ENCODE assay signal across 30 mouse cellular contexts in the genomic region with DNA sequence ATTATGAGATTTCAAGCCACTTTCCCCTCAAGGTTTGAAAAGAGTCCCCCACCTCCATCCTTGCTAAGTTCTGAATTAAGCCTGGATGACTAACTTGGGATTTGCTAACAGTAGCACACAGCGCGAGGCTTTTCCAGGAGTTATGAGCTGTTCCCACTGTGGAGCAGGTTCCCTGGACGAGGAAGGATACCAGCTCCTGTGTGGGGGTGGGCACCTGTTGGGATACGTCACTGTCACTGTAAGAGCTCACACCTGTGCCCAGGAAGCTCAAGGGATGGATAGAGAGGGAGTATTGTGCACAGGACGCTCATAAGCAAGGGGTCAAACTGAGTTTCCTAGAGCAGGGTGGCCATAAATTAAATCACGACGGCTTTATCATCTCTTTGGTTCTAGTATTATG.
"Had no signal": no experiment of that assay in that cellular context is flagged by ENCODE, and none has a peak within 500 bp of the region (broad histone marks: within the 10 kb centered on the region; RNA-seq: fewer than 3 reads in every experiment).

No protein-coding gene starts in this region.

- H3K4me2 ChIP-seq: limb, embryonic 12.5 days; limb, embryonic 13.5 days; limb, embryonic 15.5 days; liver, embryonic 11.5 days; liver, embryonic 12.5 days; liver, embryonic 13.5 days; liver, embryonic 15.5 days; lung, embryonic 14.5 days; lung, embryonic 15.5 days; midbrain, embryonic 11.5 days; midbrain, embryonic 12.5 days; midbrain, embryonic 13.5 days; midbrain, embryonic 15.5 days had no signal

- H3K9me3 ChIP-seq: limb, embryonic 10.5 days; limb, embryonic 12.5 days; limb, embryonic 13.5 days; limb, embryonic 15.5 days; liver, embryonic 12.5 days; liver, embryonic 13.5 days; liver, embryonic 15.5 days; lung, embryonic 15.5 days; midbrain, embryonic 10.5 days; midbrain, embryonic 12.5 days; midbrain, embryonic 13.5 days; midbrain, embryonic 15.5 days had no signal

- H3K36me3 ChIP-seq: limb, embryonic 10.5 days; limb, embryonic 12.5 days; limb, embryonic 13.5 days; limb, embryonic 15.5 days; liver, embryonic 12.5 days; liver, embryonic 13.5 days; liver, embryonic 15.5 days; lung, embryonic 15.5 days; midbrain, embryonic 10.5 days had no signal

- H3K27me3 ChIP-seq: limb, embryonic 12.5 days; limb, embryonic 13.5 days; limb, embryonic 15.5 days; liver, embryonic 12.5 days; liver, embryonic 13.5 days; liver, embryonic 15.5 days; lung, embryonic 15.5 days; megakaryocyte, embryonic 14.5 days; midbrain, embryonic 12.5 days; midbrain, embryonic 13.5 days; midbrain, embryonic 15.5 days had no signal

- DNase-seq: left cerebral cortex, postnatal 4 days; liver; liver, embryonic 13.5 days; liver, postnatal 0 days; lung, adult 18-20 months; lung, adult 2 months; lung, embryonic 14.5 days; lung, postnatal 10 days; lung, postnatal 14 days; lung, postnatal 36 days; lung, postnatal 4 days had no signal

- H3K27ac ChIP-seq: limb, embryonic 10.5 days; limb, embryonic 12.5 days; limb, embryonic 13.5 days; limb, embryonic 15.5 days; liver, embryonic 12.5 days; liver, embryonic 13.5 days; liver, embryonic 14.5 days; liver, embryonic 15.5 days; lung, embryonic 15.5 days; macrophage; midbrain, embryonic 10.5 days; midbrain, embryonic 12.5 days; midbrain, embryonic 13.5 days; midbrain, embryonic 15.5 days had no signal

- H3K4me1 ChIP-seq: limb, embryonic 10.5 days; limb, embryonic 12.5 days; limb, embryonic 13.5 days; limb, embryonic 15.5 days; liver, embryonic 12.5 days; liver, embryonic 13.5 days; liver, embryonic 15.5 days; lung, embryonic 15.5 days; megakaryocyte, embryonic 14.5 days; midbrain, embryonic 15.5 days had no signal

- H3K9ac ChIP-seq: limb, embryonic 12.5 days; limb, embryonic 13.5 days; limb, embryonic 15.5 days; liver, embryonic 12.5 days; liver, embryonic 13.5 days; liver, embryonic 14.5 days; liver, embryonic 15.5 days; liver, postnatal 0 days; lung, embryonic 14.5 days; lung, embryonic 15.5 days; midbrain, embryonic 12.5 days; midbrain, embryonic 13.5 days; midbrain, embryonic 15.5 days had no signal

- ATAC-seq: liver, embryonic 12.5 days; liver, postnatal 0 days; lung, postnatal 0 days; midbrain, embryonic 13.5 days; midbrain, embryonic 15.5 days; midbrain, embryonic 16.5 days had no signal

- H3K4me3 ChIP-seq: limb, embryonic 10.5 days; limb, embryonic 12.5 days; limb, embryonic 13.5 days; limb, embryonic 15.5 days; liver, embryonic 12.5 days; liver, embryonic 13.5 days; liver, embryonic 15.5 days; lung, embryonic 15.5 days; megakaryocyte, embryonic 14.5 days; midbrain, embryonic 10.5 days; midbrain, embryonic 12.5 days; midbrain, embryonic 13.5 days; midbrain, embryonic 15.5 days; myocyte had no signal
